8 mouse cellular contexts compared by ENCODE assay signal in the genomic region with DNA sequence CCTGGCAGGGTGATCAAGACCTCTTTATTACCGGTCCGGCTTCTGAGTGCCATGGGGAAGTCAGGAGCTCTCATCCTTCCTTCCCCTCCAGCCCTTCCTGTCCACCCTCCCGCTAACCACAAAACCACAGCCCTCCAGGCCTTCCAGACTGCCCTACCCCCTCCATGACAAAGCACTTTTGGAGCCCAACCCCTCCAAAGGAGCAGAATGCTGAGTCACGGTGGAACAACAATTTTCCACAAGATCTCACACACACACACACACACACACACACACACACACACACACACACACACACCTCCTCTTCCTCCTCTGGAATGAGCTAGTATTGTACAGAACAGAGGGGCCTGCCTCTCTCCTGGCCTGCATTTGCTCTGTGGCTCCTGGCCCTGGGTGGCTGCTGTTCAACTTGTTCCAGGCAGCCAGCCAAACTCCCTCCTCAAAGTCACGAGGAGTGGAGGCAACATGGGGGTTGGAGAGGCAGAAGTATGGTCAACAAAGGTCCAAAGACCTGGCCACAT. TPM values are rescaled to one million over a fixed set of nuclear protein-coding genes. Genes with fewer than 3 reads are reported as not detected.
A peak's percentile ranks its signal among the peaks of the same experiment; 100 is the strongest.
DNase-seq lines count a peak whose midpoint lies in the region; ATAC-seq lines count a peak whose summit lies in the region.

No protein-coding gene starts in this region.

- H3K4me3 ChIP-seq in kidney, embryonic 15.5 days (replicated peaks), result no peak overlapping the region
- peak overlapping the region; percentile 35 for H3K4me3 ChIP-seq in liver, embryonic 15.5 days (replicated peaks)

- no peaks in the 10 kb centered on the region for H3K27me3 ChIP-seq in kidney, embryonic 15.5 days
- H3K27me3 ChIP-seq in liver, embryonic 15.5 days, result no peaks in the 10 kb centered on the region

- peak overlapping the region; percentile 49; the same call in 1 of the 2 replicates for H3K27ac ChIP-seq in kidney, embryonic 15.5 days
- H3K27ac ChIP-seq in liver, embryonic 15.5 days (replicated peaks), result peak overlapping the region; percentile 94

- no peak for ATAC-seq in kidney, embryonic 15.5 days (replicated peaks; ENCODE audit: low FRiP score)
- ATAC-seq in liver, embryonic 15.5 days (ENCODE audit: insufficient read depth), result peak; percentile 40
- ATAC-seq in CD4-positive, CD25-positive, alpha-beta regulatory T cell, adult 4 months, result no peak

- H3K4me1 ChIP-seq in kidney, embryonic 15.5 days, result peaks cover 17% of the 10 kb centered on the region
- peaks cover 77% of the 10 kb centered on the region for H3K4me1 ChIP-seq in liver, embryonic 15.5 days (replicated peaks)

- H3K9ac ChIP-seq in kidney, embryonic 15.5 days, result no peak overlapping the region
- H3K9ac ChIP-seq in liver, embryonic 15.5 days, result peak overlapping the region; percentile 47

- H3K4me2 ChIP-seq in kidney, embryonic 15.5 days, result no peak overlapping the region
- peak overlapping the region; percentile 63 for H3K4me2 ChIP-seq in liver, embryonic 15.5 days

- no peaks in the 10 kb centered on the region for H3K36me3 ChIP-seq in kidney, embryonic 15.5 days
- no peaks in the 10 kb centered on the region; the same call in 1 of the 2 replicates for H3K36me3 ChIP-seq in liver, embryonic 15.5 days (replicated peaks)

- H3K9me3 ChIP-seq in kidney, embryonic 15.5 days (replicated peaks), result no peaks in the 10 kb centered on the region
- H3K9me3 ChIP-seq in liver, embryonic 15.5 days (replicated peaks), result no peaks in the 10 kb centered on the region

- WGBS in kidney, embryonic 15.5 days, result 45% methylated on average over 5 of the region's 5 CpGs
- WGBS in liver, embryonic 15.5 days (ENCODE audit: insufficient replicate concordance), result 3% methylated on average over 5 of the region's 5 CpGs

- peak; percentile 82 for DNase-seq in layer of hippocampus, adult 11-12 months (ENCODE audit: low spot score)
- DNase-seq in layer of hippocampus, adult 9-10 months (ENCODE audit: low spot score), result no peak
- peak; percentile 89 for DNase-seq in adrenal gland, postnatal 14 days
- DNase-seq in gastrocnemius, adult 8-10 months (ENCODE audit: low spot score in 2 of 2), result peak; percentile 76
- peak; percentile 64 for DNase-seq in right cerebral cortex, postnatal 4 days

RNA-seq across cellular contexts. Expression of a gene that starts 1.9 kb away (rescaled TPM):
- total RNA-seq in adrenal gland, postnatal 14 days (2021), result 2,322 and 2,352 TPM in 2 replicates
- 1,000 to 10,000 TPM; 1,901 to 2,305 (median 2,120) TPM for total RNA-seq in gastrocnemius, adult 8-10 months (2022)
- polyA plus RNA-seq in kidney, embryonic 15.5 days (2015; fragmentation: Nextera tagmentation; extraction: Ambion mirVana), result 1,594 and 1,598 TPM in 2 replicates
- 3,441 and 3,837 TPM in 2 replicates for polyA plus RNA-seq in liver, embryonic 15.5 days (2015; fragmentation: Nextera tagmentation; extraction: Ambion mirVana)
- polyA plus RNA-seq in CD4-positive, CD25-positive, alpha-beta regulatory T cell, adult 4 months (2017; shearing (Covaris generic)), result 1,000 to 10,000 TPM; 2,170 to 2,387 TPM

RNA-seq across cellular contexts. Expression of a gene that starts 22.9 kb away (rescaled TPM):
- total RNA-seq in adrenal gland, postnatal 14 days (2021), result 0.19 TPM in 1 of 2 replicates, not detected in the other
- under 1 TPM in 3 of 4 experiments, not detected in 1; 0.39 to 0.46 (median 0.45) TPM for total RNA-seq in gastrocnemius, adult 8-10 months (2022)
- polyA plus RNA-seq in kidney, embryonic 15.5 days (2015; fragmentation: Nextera tagmentation; extraction: Ambion mirVana), result 1.4 and 1.7 TPM in 2 replicates
- 0.09 and 0.12 TPM in 2 replicates for polyA plus RNA-seq in liver, embryonic 15.5 days (2015; fragmentation: Nextera tagmentation; extraction: Ambion mirVana)
- under 1 TPM; 0.29 to 0.31 TPM for polyA plus RNA-seq in CD4-positive, CD25-positive, alpha-beta regulatory T cell, adult 4 months (2017; shearing (Covaris generic))

RNA-seq across cellular contexts. Expression of a gene that starts 23.0 kb away (rescaled TPM):
- total RNA-seq in adrenal gland, postnatal 14 days (2021), result 9.7 and 10.1 TPM in 2 replicates
- total RNA-seq in gastrocnemius, adult 8-10 months (2022), result 1 to 10 TPM; 2.5 to 3.9 (median 3.3) TPM
- polyA plus RNA-seq in kidney, embryonic 15.5 days (2015; fragmentation: Nextera tagmentation; extraction: Ambion mirVana), result 28.0 and 34.3 TPM in 2 replicates
- polyA plus RNA-seq in liver, embryonic 15.5 days (2015; fragmentation: Nextera tagmentation; extraction: Ambion mirVana), result 245 and 277 TPM in 2 replicates
- polyA plus RNA-seq in CD4-positive, CD25-positive, alpha-beta regulatory T cell, adult 4 months (2017; shearing (Covaris generic)), result not detected

Comparison
In these comparisons a context has a peak if more than half of its experiments do, and no peak if none do; other contexts are left out.
1. RNA of a gene that starts 23.0 kb away (polyA plus RNA-seq): 245 to 277 TPM in liver, embryonic 15.5 days and 28.0 to 34.3 TPM in kidney, embryonic 15.5 days; not detected in CD4-positive, CD25-positive, alpha-beta regulatory T cell, adult 4 months; every median in the first group is over 10 times any median in the second.